Mouse (Mus musculus): ENCODE data around the gene Efna3. TPM values are rescaled to one million over a fixed set of nuclear protein-coding genes. Genes with fewer than 3 reads are reported as not detected.

Efna3 gene
- polyA plus RNA-seq, 2 experiments = 32.1 to 38.1 TPM

DNA sequence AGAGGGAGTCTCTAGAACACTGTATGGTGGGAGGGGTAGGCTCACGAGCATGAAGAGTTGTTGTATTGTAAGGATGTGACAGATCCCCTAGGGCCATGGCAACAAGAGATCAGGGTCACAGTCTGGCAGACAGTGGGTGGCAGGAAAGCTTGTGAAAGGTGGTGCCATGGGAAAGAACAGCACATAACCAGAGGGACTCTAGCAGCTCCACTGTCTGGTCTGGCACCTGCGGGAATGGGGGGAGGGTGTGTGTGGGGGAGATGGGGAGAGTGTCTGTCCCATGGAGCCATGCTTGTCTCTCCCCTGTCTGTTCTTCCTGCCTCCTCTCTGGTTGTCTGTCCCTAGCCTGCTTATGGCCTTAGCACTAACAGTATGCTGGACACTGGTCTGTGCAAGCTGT lies 37.2 kb downstream of the Efna3 start:
- Histone ChIP-seq H3K4me2 (replicated peaks; ENCODE audit: low read depth, low read length, severe bottlenecking) (no peak overlapping the region), H3K4me3 (replicated peaks; ENCODE audit: low read length) (no peak overlapping the region), H3K27me3 (ENCODE audit: control insufficient read depth, insufficient read depth, low read length) (no peaks in the 10 kb centered on the region), H3K4me1 (ENCODE audit: control insufficient read depth, insufficient read depth, low read length) (peaks cover 8% of the 10 kb centered on the region), H3K9ac (ENCODE audit: low read depth, low read length, severe bottlenecking) (no peak overlapping the region), H3K27ac (replicated peaks; ENCODE audit: low read depth, low read length) (no peak overlapping the region), H3K9me3 (ENCODE audit: control insufficient read depth, low read length) (no peaks in the 10 kb centered on the region), H3K36me3 (ENCODE audit: control insufficient read depth, insufficient read depth, low read length) (no peaks in the 10 kb centered on the region)
- ATAC-seq (ENCODE audit: low FRiP score, low read depth) = no peak
- no peak for TF ChIP-seq POLR2A (IDR thresholded peaks at IDR 0.05; ENCODE audit: borderline replicate concordance, extremely low read depth, insufficient read depth, insufficient read length)
- DNase-seq (ENCODE audit: low spot score) = no peak
- WGBS = 45% methylated on average over 2 of the region's 2 CpGs

DNA sequence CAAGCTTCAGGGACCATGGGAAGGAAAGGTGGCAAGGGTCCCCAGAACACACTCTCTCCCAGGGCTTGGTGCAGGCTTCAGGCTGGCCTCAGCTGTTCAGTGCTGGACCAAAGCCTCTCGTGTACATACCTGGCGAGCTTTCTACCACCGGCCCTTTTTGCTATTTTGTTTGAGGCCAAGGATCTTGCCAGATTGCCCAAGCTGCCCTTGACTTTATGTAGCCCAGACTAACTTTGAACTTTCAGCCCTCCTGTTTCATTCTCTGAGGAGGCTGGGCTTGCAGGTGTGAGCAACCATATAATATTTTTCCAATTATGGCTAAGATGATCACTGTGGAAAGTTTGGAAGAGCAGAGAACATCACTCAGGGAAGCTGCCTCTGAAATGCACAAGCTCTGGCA lies 38.5 kb downstream of the Efna3 start:
- no peak for ATAC-seq (ENCODE audit: low FRiP score, low read depth)
- 80% methylated on average over 3 of the region's 3 CpGs for WGBS

DNA sequence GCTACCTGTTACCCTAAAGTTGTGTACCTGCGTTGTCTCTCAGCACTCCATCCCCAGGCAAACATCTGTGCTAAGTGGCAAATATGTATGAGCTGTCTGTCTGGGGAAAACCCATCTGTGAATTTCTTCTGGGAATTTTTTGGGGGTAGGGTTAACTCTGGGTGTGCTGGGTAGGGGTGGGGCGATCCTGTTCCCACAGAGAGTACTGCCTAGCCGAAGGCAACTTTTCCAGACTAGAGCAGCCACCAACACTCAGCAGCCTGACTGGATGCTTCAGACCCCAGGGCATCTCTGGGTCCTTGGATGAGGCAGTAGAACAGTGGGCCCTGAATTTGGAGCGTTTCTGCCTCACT lies 40.5 kb downstream of the Efna3 start:
- Histone ChIP-seq H3K4me2 (replicated peaks; ENCODE audit: low read depth, low read length, severe bottlenecking) (no peak overlapping the region), H3K4me3 (replicated peaks; ENCODE audit: low read length) (no peak overlapping the region), H3K4me1 (ENCODE audit: control insufficient read depth, insufficient read depth, low read length) (peaks cover 24% of the 10 kb centered on the region), H3K36me3 (ENCODE audit: control insufficient read depth, insufficient read depth, low read length) (no peaks in the 10 kb centered on the region), H3K27ac (replicated peaks; ENCODE audit: low read depth, low read length) (no peak overlapping the region), H3K9me3 (ENCODE audit: control insufficient read depth, low read length) (no peaks in the 10 kb centered on the region), H3K27me3 (ENCODE audit: control insufficient read depth, insufficient read depth, low read length) (no peaks in the 10 kb centered on the region), H3K9ac (ENCODE audit: low read depth, low read length, severe bottlenecking) (no peak overlapping the region)
- 23% methylated on average over 4 of the region's 4 CpGs for WGBS
- ATAC-seq (ENCODE audit: low FRiP score, low read depth) = no peak
- TF ChIP-seq POLR2A (IDR thresholded peaks at IDR 0.05; ENCODE audit: borderline replicate concordance, extremely low read depth, insufficient read depth, insufficient read length) = no peak
- no peak for DNase-seq (ENCODE audit: low spot score)

More for the DNA sequence above, 38.5 kb downstream of the Efna3 start:
- Histone ChIP-seq H3K36me3 (ENCODE audit: control insufficient read depth, insufficient read depth, low read length) (no peaks in the 10 kb centered on the region), H3K27me3 (ENCODE audit: control insufficient read depth, insufficient read depth, low read length) (no peaks in the 10 kb centered on the region), H3K27ac (replicated peaks; ENCODE audit: low read depth, low read length) (no peak overlapping the region), H3K4me1 (ENCODE audit: control insufficient read depth, insufficient read depth, low read length) (peaks cover 9% of the 10 kb centered on the region), H3K4me3 (replicated peaks; ENCODE audit: low read length) (no peak overlapping the region), H3K9me3 (ENCODE audit: control insufficient read depth, low read length) (no peaks in the 10 kb centered on the region), H3K9ac (ENCODE audit: low read depth, low read length, severe bottlenecking) (no peak overlapping the region), H3K4me2 (replicated peaks; ENCODE audit: low read depth, low read length, severe bottlenecking) (no peak overlapping the region)
- DNase-seq (ENCODE audit: low spot score) = no peak
- TF ChIP-seq POLR2A (IDR thresholded peaks at IDR 0.05; ENCODE audit: borderline replicate concordance, extremely low read depth, insufficient read depth, insufficient read length) = no peak

DNA sequence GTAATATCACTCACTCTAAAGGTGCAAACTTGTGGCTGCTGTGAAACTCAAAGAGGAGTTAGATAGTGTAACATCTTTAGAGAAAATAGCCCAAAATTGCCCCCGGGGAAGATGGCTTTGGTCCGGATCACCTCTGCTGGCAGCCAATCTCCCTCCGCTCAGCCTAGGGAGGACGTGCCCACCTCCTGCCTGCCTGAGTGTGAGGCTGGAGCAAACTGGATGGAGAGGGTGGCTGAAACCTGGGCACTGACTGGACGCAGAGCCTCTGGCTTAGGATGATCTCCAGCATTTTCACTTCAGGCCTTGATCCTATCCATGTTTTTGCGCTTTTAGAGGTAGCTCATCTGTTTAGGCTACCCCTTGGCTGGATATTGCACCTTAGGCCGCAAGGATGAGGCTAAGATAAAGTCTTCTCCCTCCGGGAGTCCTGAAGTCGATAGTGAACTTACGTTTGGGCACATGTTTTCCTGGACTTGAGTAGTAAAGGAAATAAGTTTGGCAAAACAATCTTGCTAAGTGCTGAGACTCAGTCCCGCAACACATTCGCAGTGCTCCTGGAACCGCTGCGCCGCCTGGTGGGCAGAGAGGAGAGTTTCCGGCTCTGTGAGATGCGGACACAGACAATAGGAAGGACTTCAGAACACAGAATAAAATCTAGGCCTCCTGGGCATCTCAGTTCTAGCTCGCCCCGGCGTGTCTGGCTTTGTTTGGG lies 41.0 kb downstream of the Efna3 start:
- 14% methylated on average over 20 of the region's 20 CpGs for WGBS
- no peak overlapping the region for H3K9ac ChIP-seq (ENCODE audit: low read depth, low read length, severe bottlenecking)
- DNase-seq (ENCODE audit: low spot score) = peak; percentile 76
- H3K4me3 ChIP-seq (replicated peaks; ENCODE audit: low read length) = peak overlapping the region; percentile 48
- no peaks in the 10 kb centered on the region for H3K9me3 ChIP-seq (ENCODE audit: control insufficient read depth, low read length)
- ATAC-seq (ENCODE audit: low FRiP score, low read depth) = no peak
- peak overlapping the region; percentile 33; the same call in 1 of the 2 replicates for H3K27ac ChIP-seq (replicated peaks; ENCODE audit: low read depth, low read length)
- H3K27me3 ChIP-seq (ENCODE audit: control insufficient read depth, insufficient read depth, low read length) = no peaks in the 10 kb centered on the region
- TF ChIP-seq POLR2A (IDR thresholded peaks at IDR 0.05; ENCODE audit: borderline replicate concordance, extremely low read depth, insufficient read depth, insufficient read length) = no peak
- H3K36me3 ChIP-seq (ENCODE audit: control insufficient read depth, insufficient read depth, low read length) = no peaks in the 10 kb centered on the region
- peaks cover 30% of the 10 kb centered on the region for H3K4me1 ChIP-seq (ENCODE audit: control insufficient read depth, insufficient read depth, low read length)
- H3K4me2 ChIP-seq (replicated peaks; ENCODE audit: low read depth, low read length, severe bottlenecking) = peak overlapping the region; percentile 96

DNA sequence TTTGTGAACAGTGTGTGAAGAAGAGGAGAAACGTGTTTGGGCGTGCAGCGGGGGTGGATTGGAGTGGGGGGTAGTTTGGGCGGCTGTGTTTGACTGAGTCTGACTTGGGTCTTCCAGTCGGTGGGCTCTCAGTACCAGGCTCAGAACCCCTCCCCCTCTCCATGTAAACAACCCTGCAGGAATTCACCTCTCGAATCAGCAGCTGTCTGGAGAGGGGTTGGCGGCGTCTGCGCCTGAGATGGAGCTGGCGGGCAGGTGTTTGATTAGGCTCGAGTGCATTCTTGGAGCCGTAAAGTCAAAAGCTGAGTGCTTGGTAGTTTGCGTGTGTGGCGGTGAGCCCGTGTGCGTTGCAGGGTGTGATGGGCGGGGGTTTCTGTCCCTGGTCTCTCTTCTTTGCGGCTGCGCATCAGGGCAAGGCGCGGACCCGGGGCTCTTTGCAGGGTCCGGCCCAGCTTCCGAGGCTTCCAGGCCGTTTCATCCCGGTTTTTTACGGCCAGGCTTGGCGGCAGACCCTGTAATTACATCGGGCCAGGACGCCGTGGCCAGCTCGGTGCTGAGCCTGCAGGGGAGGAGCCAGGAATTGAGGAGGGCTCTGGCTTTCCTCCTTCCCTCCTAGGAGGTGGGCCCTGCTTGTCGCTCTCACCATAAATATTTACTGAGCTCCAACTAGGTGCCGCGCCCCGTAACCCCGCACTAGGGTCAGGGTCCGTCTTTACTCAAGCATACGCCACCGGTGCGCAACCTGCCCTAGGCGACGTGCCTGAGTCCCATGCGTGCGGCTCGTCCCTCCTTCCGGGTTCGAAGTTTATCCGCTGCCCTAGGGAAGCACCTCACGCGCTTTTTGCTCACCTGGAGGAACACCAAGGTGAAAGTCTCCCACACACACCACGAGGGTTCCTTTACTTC lies 41.9 kb downstream of the Efna3 start, which contains the start of gene Efna1:
Gene Efna1 (minus strand): TSS at position 537 of the 906 bp plus-strand sequence.
- WGBS = under 1% methylated on average over 51 of the region's 52 CpGs
- ATAC-seq (ENCODE audit: low FRiP score, low read depth) (peak; percentile 36; the same call in 1 of the 2 replicates), DNase-seq (ENCODE audit: low spot score) (peak; percentile 49)
- H3K9me3 ChIP-seq (ENCODE audit: control insufficient read depth, low read length) = no peaks in the 10 kb centered on the region
- peaks cover 34% of the 10 kb centered on the region for H3K4me1 ChIP-seq (ENCODE audit: control insufficient read depth, insufficient read depth, low read length)
- H3K4me2 ChIP-seq (replicated peaks; ENCODE audit: low read depth, low read length, severe bottlenecking) = peak within 1 kb of the TSS; percentile 96
- H3K36me3 ChIP-seq (ENCODE audit: control insufficient read depth, insufficient read depth, low read length) = peaks cover 4% of the 10 kb centered on the region
- peak within 1 kb of the TSS; percentile 70 for H3K9ac ChIP-seq (ENCODE audit: low read depth, low read length, severe bottlenecking)
- peak within 1 kb of the TSS; percentile 48 for H3K4me3 ChIP-seq (replicated peaks; ENCODE audit: low read length)
- H3K27ac ChIP-seq (replicated peaks; ENCODE audit: low read depth, low read length) = peak within 1 kb of the TSS; percentile 33; the same call in 1 of the 2 replicates
- no peaks in the 10 kb centered on the region for H3K27me3 ChIP-seq (ENCODE audit: control insufficient read depth, insufficient read depth, low read length)
- no peak for TF ChIP-seq POLR2A (IDR thresholded peaks at IDR 0.05; ENCODE audit: borderline replicate concordance, extremely low read depth, insufficient read depth, insufficient read length)
